Mouse (Mus musculus): ENCODE results near the gene Tmem88b. TPM values are rescaled to one million over a fixed set of nuclear protein-coding genes. Genes with fewer than 3 reads are reported as not detected.

Gene Tmem88b
- polyA plus RNA-seq, 1 experiment from 2014 or later, result 1.7 TPM

DNA sequence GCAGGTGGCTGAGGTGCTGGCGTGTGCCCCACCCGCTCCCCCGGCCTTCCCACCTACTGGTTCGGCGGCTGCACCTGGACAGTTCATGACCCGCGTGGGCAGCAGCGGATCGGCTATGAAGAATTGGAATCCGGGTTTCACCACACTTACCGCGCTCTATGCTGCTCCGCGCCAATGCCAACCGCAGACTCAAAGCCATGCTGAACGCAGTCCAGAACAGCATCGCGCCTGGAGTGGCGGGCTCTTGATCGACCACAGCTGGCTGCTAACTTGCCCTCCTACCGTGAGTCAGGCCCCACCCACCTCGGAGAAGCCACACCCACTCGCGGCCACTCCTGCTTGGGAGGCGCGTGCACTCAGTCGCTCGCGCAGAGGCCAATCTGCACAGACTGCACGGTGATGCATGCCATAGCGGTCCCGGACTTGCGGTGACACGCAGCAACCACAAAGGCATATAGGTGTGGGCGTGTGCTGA is 11.4 kb downstream of the Tmem88b start, which contains the start of gene Vwa1:
Gene Vwa1 (minus strand): TSS at position 419 of the 475 bp plus-strand sequence.
- peak; percentile 70 for ATAC-seq (replicated peaks; ENCODE audit: insufficient number of reproducible peaks, insufficient read depth, low FRiP score, low read depth)
- H3K9me3 ChIP-seq (replicated peaks), result no peaks in the 10 kb centered on the region
- peak within 1 kb of the TSS; percentile 41 for H3K9ac ChIP-seq
- WGBS, result under 1% methylated on average over 35 of the region's 35 CpGs
- peak within 1 kb of the TSS; percentile 81 for H3K4me2 ChIP-seq
- peak within 1 kb of the TSS; percentile 65 for H3K27ac ChIP-seq
- H3K4me1 ChIP-seq (replicated peaks), result peaks cover 58% of the 10 kb centered on the region
- no peaks in the 10 kb centered on the region for H3K36me3 ChIP-seq
- H3K27me3 ChIP-seq, result peaks cover 33% of the 10 kb centered on the region
- H3K4me3 ChIP-seq, result peak within 1 kb of the TSS; percentile 47

DNA sequence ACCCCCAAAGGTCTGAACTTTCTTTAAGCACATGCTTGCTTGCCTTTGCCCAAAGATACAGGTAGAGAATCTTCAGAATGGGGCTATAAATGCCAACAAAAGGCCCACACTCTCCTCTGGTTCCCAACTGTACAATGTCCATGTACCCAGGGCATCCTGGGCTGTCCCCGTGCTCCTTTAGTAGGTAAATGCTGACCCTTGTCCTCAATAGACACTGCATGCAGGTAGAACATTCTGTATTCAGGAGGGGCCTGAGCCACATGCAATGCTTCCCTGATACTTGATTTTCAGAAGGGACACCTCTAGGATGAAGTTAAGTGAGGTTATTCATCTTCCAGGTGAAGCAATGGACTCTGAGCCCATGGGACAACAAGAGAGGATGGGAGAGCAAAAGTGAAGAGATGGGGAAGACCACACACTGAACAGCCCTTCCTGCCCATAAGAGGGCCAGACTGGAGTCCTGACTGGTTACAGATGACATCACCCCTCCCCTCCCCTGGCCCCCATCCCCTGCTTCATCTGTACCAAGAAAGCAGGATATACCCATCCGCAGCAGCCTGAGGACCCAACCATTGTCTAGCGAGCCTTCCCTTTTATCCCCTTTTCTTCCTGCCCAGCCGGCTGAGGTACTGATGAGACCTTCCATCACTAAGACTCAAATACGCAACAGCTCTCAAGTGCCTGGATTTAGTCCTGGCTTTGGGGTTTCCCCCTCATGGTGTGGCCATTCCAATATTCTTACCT is 12.2 kb downstream of the Tmem88b start:
- Histone ChIP-seq H3K4me2 (peak overlapping the region; percentile 81), H3K4me1 (replicated peaks) (peaks cover 53% of the 10 kb centered on the region), H3K4me3 (peak overlapping the region; percentile 47), H3K9me3 (replicated peaks) (no peaks in the 10 kb centered on the region), H3K27ac (no peak overlapping the region), H3K36me3 (no peaks in the 10 kb centered on the region), H3K9ac (peak overlapping the region; percentile 41; the same call in 1 of the 2 replicates), H3K27me3 (peaks cover 33% of the 10 kb centered on the region)
- ATAC-seq (replicated peaks; ENCODE audit: insufficient number of reproducible peaks, insufficient read depth, low FRiP score, low read depth), result no peak
- 39% methylated on average over 5 of the region's 5 CpGs for WGBS

DNA sequence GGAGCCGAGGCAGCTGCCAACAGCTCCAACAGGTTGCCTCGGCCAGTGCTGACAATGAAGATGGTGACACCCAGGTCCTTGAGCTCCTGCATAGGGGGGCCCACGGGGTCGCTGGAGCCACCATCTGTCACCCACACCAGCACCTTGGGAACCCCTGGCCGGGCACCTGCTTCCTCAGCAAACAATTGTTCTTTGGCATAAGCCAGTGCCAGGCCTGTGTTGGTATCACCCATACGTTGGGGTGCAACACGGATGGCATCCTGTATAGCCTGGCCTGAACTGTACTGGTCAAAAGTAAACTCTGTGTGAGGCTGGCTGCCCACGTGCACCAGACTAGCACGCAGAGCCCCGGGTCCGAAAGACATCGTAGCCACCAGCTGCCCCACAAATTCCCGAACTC is 12.9 kb downstream of the Tmem88b start:
- Histone ChIP-seq H3K27me3 (peaks cover 33% of the 10 kb centered on the region), H3K36me3 (no peaks in the 10 kb centered on the region), H3K4me1 (replicated peaks) (peaks cover 49% of the 10 kb centered on the region), H3K4me3 (no peak overlapping the region), H3K4me2 (no peak overlapping the region), H3K9ac (no peak overlapping the region), H3K9me3 (replicated peaks) (no peaks in the 10 kb centered on the region), H3K27ac (no peak overlapping the region)
- 89% methylated on average over 13 of the region's 13 CpGs for WGBS
- ATAC-seq (replicated peaks; ENCODE audit: insufficient number of reproducible peaks, insufficient read depth, low FRiP score, low read depth), result no peak

DNA sequence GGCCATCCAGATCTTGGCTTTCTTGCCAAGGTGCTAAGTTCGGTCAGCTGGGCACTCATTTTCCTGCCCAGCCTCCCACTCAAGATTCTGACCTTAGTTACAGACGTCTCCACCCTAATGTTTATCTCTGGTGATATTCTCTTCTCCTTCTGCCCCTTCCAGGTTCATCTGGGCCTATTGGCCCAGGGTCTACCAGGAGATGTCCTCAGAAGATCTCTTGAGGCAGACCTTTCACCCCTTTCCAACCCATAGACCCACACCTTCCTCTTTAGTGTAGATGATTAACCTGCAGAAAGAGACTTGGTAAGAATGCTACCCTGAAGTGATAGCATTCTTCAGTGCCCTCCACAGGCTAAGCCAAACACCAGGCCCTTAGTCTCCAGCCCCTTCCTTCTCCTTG is 14.0 kb downstream of the Tmem88b start:
- Histone ChIP-seq H3K9me3 (replicated peaks) (no peaks in the 10 kb centered on the region), H3K9ac (no peak overlapping the region), H3K27ac (no peak overlapping the region), H3K4me2 (no peak overlapping the region), H3K36me3 (no peaks in the 10 kb centered on the region), H3K27me3 (peaks cover 33% of the 10 kb centered on the region), H3K4me3 (no peak overlapping the region), H3K4me1 (replicated peaks) (peaks cover 41% of the 10 kb centered on the region)
- ATAC-seq (replicated peaks; ENCODE audit: insufficient number of reproducible peaks, insufficient read depth, low FRiP score, low read depth), result no peak
- WGBS, result 70% methylated on average over 2 of the region's 2 CpGs

DNA sequence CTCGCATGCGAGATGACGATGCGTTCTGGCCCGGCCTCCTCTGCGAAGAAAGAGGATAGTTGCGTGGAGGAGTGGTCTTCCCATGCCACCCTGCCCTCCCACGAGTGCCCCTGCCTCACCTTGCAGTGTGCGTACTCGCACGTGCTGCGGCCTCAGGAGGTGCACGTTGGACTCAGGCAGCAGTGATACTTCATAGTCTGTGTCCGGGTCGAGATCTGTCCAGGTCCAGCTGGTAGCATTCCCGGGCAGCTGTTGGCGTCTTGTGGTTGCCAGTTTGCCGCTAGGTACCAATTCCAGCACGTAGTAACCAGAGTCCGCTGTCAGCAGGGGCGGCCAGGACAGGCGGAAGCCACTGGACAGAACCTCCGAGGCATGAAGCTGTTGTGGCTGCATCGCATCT is 15.0 kb downstream of the Tmem88b start:
- WGBS, result 46% methylated on average over 24 of the region's 24 CpGs

DNA sequence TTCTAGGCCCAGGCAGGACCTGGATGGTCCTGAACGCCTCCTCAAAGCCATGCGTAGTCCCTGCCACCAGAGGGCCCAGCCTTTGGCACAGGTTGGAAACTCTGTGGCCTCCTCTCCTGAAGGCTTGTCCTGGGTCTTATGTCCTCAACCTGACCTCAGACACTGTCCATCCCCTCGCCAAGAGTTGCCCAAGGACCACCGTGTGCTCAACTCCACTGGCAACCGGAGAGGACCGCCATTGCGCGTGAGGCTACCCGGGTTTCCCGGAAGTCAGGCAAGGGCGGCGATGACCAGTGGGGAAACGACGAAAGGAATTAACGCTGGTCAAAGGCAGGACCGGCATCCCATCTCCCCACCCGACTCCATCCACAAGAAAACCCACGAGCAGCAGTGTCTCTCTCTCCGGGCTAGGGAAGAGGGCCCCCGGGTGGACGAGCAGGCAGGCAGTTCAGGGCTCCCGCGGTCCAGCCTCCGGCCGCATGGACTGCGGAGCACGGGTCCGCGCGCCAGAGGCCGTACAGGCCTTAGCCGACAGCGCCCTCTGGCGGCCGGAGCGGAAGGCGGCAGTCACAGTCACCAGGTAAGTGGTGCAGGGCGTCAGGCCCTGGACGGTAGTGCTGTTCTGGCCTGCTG is 15.7 kb downstream of the Tmem88b start:
- Histone ChIP-seq H3K36me3 (no peaks in the 10 kb centered on the region), H3K4me1 (replicated peaks) (peaks cover 27% of the 10 kb centered on the region), H3K9ac (peak overlapping the region; percentile 81), H3K27me3 (peaks cover 33% of the 10 kb centered on the region), H3K27ac (peak overlapping the region; percentile 74), H3K4me3 (peak overlapping the region; percentile 59), H3K4me2 (peak overlapping the region; percentile 90), H3K9me3 (replicated peaks) (no peaks in the 10 kb centered on the region)
- under 1% methylated on average over 39 of the region's 39 CpGs for WGBS
- peak; percentile 83 for ATAC-seq (replicated peaks; ENCODE audit: insufficient number of reproducible peaks, insufficient read depth, low FRiP score, low read depth)

More for the DNA sequence above, 15.0 kb downstream of the Tmem88b start:
- no peaks in the 10 kb centered on the region for H3K9me3 ChIP-seq (replicated peaks)
- ATAC-seq (replicated peaks; ENCODE audit: insufficient number of reproducible peaks, insufficient read depth, low FRiP score, low read depth), result no peak
- H3K27ac ChIP-seq, result no peak overlapping the region
- peaks cover 33% of the 10 kb centered on the region for H3K4me1 ChIP-seq (replicated peaks)
- H3K9ac ChIP-seq, result peak overlapping the region; percentile 81
- H3K27me3 ChIP-seq, result peaks cover 33% of the 10 kb centered on the region
- peak overlapping the region; percentile 90 for H3K4me2 ChIP-seq
- no peaks in the 10 kb centered on the region for H3K36me3 ChIP-seq
- peak overlapping the region; percentile 59 for H3K4me3 ChIP-seq

DNA sequence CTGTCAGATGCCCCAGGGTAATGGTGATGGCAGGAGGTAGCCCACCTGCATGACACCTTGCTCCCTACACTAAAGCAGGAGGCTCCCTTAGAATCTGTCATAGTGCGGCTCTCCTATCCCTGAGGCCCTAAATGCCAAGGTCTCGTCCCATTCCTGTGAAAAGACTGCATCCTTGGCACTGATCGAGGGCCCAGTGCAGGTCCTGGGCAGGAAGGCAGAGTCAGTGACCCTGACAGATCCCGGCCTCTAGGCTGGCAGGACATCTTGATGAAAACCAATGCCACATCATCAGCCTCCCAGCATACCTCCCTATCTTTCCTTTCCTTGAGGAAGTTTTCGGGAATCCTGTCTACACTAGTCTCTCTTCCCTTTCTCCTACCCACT is 16.2 kb downstream of the Tmem88b start:
- no peaks in the 10 kb centered on the region for H3K9me3 ChIP-seq (replicated peaks)
- peak overlapping the region; percentile 59 for H3K4me3 ChIP-seq
- no peaks in the 10 kb centered on the region for H3K36me3 ChIP-seq
- no peak for ATAC-seq (replicated peaks; ENCODE audit: insufficient number of reproducible peaks, insufficient read depth, low FRiP score, low read depth)
- 0 out of 2 replicates have a peak overlapping the region, but pooled peaks have one; percentile 74 for H3K27ac ChIP-seq
- peak overlapping the region; percentile 90 for H3K4me2 ChIP-seq
- WGBS, result 55% methylated on average over 5 of the region's 5 CpGs
- peaks cover 22% of the 10 kb centered on the region for H3K4me1 ChIP-seq (replicated peaks)
- H3K27me3 ChIP-seq, result peaks cover 33% of the 10 kb centered on the region
- peak overlapping the region; percentile 81 for H3K9ac ChIP-seq

DNA sequence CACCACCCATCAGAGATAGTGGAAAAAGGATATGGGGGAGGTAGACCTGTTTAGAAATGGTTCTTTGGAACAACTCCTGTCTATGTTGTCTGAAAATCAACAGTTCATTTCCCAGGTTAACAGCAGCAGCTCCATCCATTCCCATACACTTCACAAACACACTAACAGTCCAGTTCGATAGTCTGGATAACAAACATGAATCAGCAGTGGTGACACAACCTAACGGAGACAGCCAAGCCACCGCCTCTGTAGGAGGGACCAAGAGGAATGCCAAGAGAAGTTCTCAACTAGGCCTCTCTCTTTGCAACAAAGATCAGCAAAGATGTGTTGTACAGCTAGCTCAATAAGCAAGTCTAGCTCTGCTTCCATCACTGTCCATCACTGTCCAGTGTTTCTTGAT is 23.3 kb downstream of the Tmem88b start:
- Histone ChIP-seq H3K9me3 (replicated peaks) (no peaks in the 10 kb centered on the region), H3K9ac (no peak overlapping the region), H3K4me3 (no peak overlapping the region), H3K4me1 (replicated peaks) (peaks cover 33% of the 10 kb centered on the region), H3K36me3 (no peaks in the 10 kb centered on the region), H3K27me3 (no peaks in the 10 kb centered on the region), H3K27ac (no peak overlapping the region), H3K4me2 (no peak overlapping the region; the same call in 1 of the 2 replicates)
- 79% methylated on average over 3 of the region's 3 CpGs for WGBS
- ATAC-seq (replicated peaks; ENCODE audit: insufficient number of reproducible peaks, insufficient read depth, low FRiP score, low read depth), result no peak

DNA sequence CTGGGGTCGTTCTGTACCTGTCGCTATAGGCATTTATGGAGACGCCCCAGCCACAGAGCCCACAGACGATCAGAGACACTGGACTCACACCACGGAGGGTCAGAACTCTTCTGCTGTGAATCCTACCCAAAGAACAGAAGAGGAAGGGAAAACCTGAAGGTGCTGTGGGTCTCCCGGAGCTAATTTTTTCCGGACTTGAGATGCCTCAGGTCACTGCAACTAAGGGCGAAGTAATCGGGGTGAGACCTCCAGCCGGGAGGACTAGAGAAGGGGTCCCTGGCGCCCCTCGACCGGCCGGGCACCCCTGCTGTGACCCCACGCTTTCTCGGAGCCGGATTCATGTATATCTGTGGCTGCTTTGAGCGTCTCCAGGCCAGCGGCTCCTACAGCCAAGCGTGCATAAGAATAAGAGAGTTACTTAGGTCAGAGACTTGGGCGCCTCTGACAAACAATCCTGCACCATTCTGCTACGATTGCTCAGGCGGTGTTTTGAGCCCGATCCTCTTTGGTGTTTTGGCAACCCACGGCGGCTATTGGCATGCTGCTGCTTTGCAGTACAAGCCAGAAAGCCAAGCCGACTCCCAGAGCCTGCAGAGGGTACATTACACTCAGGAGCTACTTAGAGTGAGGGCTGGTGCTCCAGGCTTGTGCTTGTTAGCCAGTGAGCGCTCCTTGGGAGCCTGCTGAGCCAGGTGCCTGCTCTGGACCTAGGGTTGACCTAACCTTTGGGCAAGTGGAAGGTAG is 24.1 kb downstream of the Tmem88b start:
- H3K9ac ChIP-seq, result peak overlapping the region; percentile 77
- H3K4me2 ChIP-seq, result peak overlapping the region; percentile 95
- peak overlapping the region; percentile 64 for H3K27ac ChIP-seq
- no peak; the same call in 1 of the 2 replicates for ATAC-seq (replicated peaks; ENCODE audit: insufficient number of reproducible peaks, insufficient read depth, low FRiP score, low read depth)
- WGBS, result 2% methylated on average over 28 of the region's 28 CpGs
- H3K4me1 ChIP-seq (replicated peaks), result peaks cover 40% of the 10 kb centered on the region
- peak overlapping the region; percentile 82 for H3K4me3 ChIP-seq
- no peaks in the 10 kb centered on the region for H3K27me3 ChIP-seq
- no peaks in the 10 kb centered on the region for H3K9me3 ChIP-seq (replicated peaks)
- peaks cover 3% of the 10 kb centered on the region for H3K36me3 ChIP-seq

DNA sequence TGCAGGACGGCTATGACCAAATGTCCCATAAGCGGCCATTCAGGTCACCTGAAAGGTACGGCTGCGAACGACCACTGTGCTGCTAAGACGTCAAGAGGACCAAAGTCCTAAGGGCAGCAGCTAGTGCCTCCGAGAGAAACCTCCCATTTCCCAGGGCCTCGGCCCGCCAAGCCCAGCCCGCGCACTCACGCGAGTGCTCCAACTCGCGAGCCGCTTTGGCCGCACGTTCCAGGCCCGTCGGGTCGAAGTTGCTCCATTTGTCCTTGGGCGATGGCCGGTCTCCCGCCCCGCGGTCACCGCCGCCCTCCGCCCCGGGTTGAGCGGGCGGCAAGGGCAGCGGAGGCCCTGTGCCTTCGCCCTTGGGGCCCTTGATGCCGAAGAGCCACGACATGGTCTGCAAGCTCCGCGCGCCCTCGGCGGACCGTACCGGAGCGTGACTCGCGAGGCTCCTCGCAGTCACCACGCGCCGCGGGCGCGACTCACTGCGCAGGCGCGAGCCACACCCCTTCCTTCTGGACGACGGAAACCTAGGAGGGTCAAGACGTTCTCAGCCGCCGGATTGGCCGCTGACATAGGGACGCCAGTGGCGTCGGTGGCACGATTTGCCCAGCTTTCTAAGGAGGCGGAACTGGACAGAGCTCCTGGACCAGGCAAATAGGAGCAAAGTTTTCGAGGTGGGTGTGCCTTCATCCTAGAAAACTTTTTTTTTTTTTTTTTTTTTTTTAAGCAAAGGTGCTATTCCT is 24.9 kb downstream of the Tmem88b start, which contains the start of gene Atad3a:
Gene Atad3a (minus strand): TSS at position 481 of the 743 bp plus-strand sequence.
- Histone ChIP-seq H3K9ac (peak within 1 kb of the TSS; percentile 82), H3K9me3 (replicated peaks) (no peaks in the 10 kb centered on the region), H3K27me3 (no peaks in the 10 kb centered on the region), H3K4me2 (peak within 1 kb of the TSS; percentile 95), H3K4me1 (replicated peaks) (peaks cover 40% of the 10 kb centered on the region), H3K4me3 (peak within 1 kb of the TSS; percentile 82), H3K36me3 (peaks cover 11% of the 10 kb centered on the region), H3K27ac (peak within 1 kb of the TSS; percentile 88)
- ATAC-seq (replicated peaks; ENCODE audit: insufficient number of reproducible peaks, insufficient read depth, low FRiP score, low read depth), result peak; percentile 97
- under 1% methylated on average over 67 of the region's 68 CpGs for WGBS
